Mouse (Mus musculus) CH12F3 (cell line): ENCODE data around the gene Dvl2.

ENCODE experiments used
- in situ Hi-C: fragments of 300-500 bp; cut with MboI; formaldehyde crosslinking; loops from 2 replicates; pipeline ENCODE4 v1.14.3; 2020; ENCODE audit warnings: low sequenced_read_pairs

Gene Dvl2

GRCm38 (mm10) chr11:69981141-69981762 lies 19.1 kb upstream of the Dvl2 start, which contains the start of gene Ctdnep1:
TSS of gene Ctdnep1 (plus strand) at chr11:69981156.
- in situ Hi-C loops: no loop called here

- in situ Hi-C loops: no loop called here
Measured at GRCm38 (mm10) chr11:69982225-69982624, 18.2 kb upstream of the Dvl2 start, which contains the start of gene Elp5. TSS of gene Elp5 (minus strand) at chr11:69982517.

GRCm38 (mm10) chr11:69982877-69983276 lies 17.5 kb upstream of the Dvl2 start:
- in situ Hi-C loops: no loop called here

GRCm38 (mm10) chr11:69983377-69983776 lies 17.0 kb upstream of the Dvl2 start:
- in situ Hi-C loops: no loop called here

- in situ Hi-C loops: no loop called here
Measured at GRCm38 (mm10) chr11:69984431-69984830, 16.0 kb upstream of the Dvl2 start.

- in situ Hi-C loops: no loop called here
Measured at GRCm38 (mm10) chr11:69989949-69990348, 10.4 kb upstream of the Dvl2 start.

GRCm38 (mm10) chr11:69990850-69991691 lies 9.3 kb upstream of the Dvl2 start, which contains the start of gene Gabarap:
TSS of gene Gabarap (plus strand) at chr11:69991143.
- in situ Hi-C loops: no loop called here

- in situ Hi-C loops: no loop called here
Measured at GRCm38 (mm10) chr11:69991711-69992110, 8.7 kb upstream of the Dvl2 start.

- in situ Hi-C loops: no loop called here
Measured at GRCm38 (mm10) chr11:69992396-69992795, 8.0 kb upstream of the Dvl2 start.

GRCm38 (mm10) chr11:69992932-69993331 lies 7.5 kb upstream of the Dvl2 start:
- in situ Hi-C loops: no loop called here

GRCm38 (mm10) chr11:69994401-69995090 lies 5.8 kb upstream of the Dvl2 start:
- in situ Hi-C loops: no loop called here

GRCm38 (mm10) chr11:69995391-69995960 lies 4.9 kb upstream of the Dvl2 start, which contains the start of gene Phf23:
TSS of gene Phf23 (plus strand) at chr11:69995777.
- in situ Hi-C loops: no loop called here

GRCm38 (mm10) chr11:69996161-69997061 lies 4.0 kb upstream of the Dvl2 start:
- in situ Hi-C loops: no loop called here

- in situ Hi-C loops: no loop called here
Measured at GRCm38 (mm10) chr11:69997070-69997509, 3.3 kb upstream of the Dvl2 start.

- in situ Hi-C loops: no loop called here
Measured at GRCm38 (mm10) chr11:69998567-69999491, 1.6 kb upstream of the Dvl2 start.

GRCm38 (mm10) chr11:69999666-70000065 lies 729 bp upstream of the Dvl2 start:
- in situ Hi-C loops: no loop called here

GRCm38 (mm10) chr11:70001159-70001558 lies 764 bp downstream of the Dvl2 start:
- in situ Hi-C loops: no loop called here

GRCm38 (mm10) chr11:70001865-70002264 lies 1.5 kb downstream of the Dvl2 start:
- in situ Hi-C loops: no loop called here

GRCm38 (mm10) chr11:70002471-70002870 lies 2.1 kb downstream of the Dvl2 start:
- in situ Hi-C loops: no loop called here
